Mouse (Mus musculus): ENCODE measurements around the gene Jade2. TPM values are rescaled to one million over a fixed set of nuclear protein-coding genes. Genes with fewer than 3 reads are reported as not detected.

The Jade2 gene
- polyA plus RNA-seq, 1 experiment, result 3.6 TPM

GRCm38 (mm10) chr11:51837164-51838153 lies 20.0 kb downstream of the Jade2 start:
- Histone ChIP-seq H3K9me3 (no peaks in the 10 kb centered on the region), H3K4me3 (replicated peaks) (no peak overlapping the region), H3K4me1 (peaks cover 55% of the 10 kb centered on the region), H3K36me3 (replicated peaks; ENCODE audit: low read length) (peaks cover 63% of the 10 kb centered on the region), H3K27me3 (replicated peaks) (peaks cover 2% of the 10 kb centered on the region)
- TF ChIP-seq GATA1 (IDR thresholded peaks at IDR 0.05; ENCODE audit: borderline replicate concordance, low read length), result no peak
- no peak for TF ChIP-seq FLI1 (IDR thresholded peaks at IDR 0.05; ENCODE audit: low read length)

- Histone ChIP-seq H3K27me3 (replicated peaks) (peaks cover 2% of the 10 kb centered on the region), H3K9me3 (no peaks in the 10 kb centered on the region), H3K4me1 (peaks cover 61% of the 10 kb centered on the region), H3K36me3 (replicated peaks; ENCODE audit: low read length) (peaks cover 60% of the 10 kb centered on the region), H3K4me3 (replicated peaks) (no peak overlapping the region)
- TF ChIP-seq FLI1 (IDR thresholded peaks at IDR 0.05; ENCODE audit: low read length) (no peak), GATA1 (IDR thresholded peaks at IDR 0.05; ENCODE audit: borderline replicate concordance, low read length) (no peak)
Measured at GRCm38 (mm10) chr11:51836506-51836905, 20.9 kb downstream of the Jade2 start.

DNA sequence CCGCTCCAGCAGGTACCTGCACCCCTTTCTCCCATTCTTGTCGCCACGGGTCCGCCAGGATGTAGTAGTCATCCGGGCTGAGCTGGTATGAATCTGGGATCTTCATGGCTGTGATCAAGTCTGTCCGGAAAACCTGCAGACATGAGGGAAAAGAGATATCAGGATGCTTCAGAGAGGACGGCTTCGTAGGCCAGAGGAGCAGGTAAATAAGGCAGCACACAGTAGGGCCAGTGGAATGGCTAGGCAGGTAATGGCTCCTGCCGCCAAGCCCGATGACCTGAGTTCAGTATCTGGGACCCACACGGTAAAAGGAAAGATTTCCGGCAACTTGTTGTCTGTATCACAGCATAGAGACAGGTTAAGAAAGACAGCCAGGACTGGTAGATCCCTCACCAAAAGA lies 21.9 kb downstream of the Jade2 start:
- H3K9me3 ChIP-seq, result no peaks in the 10 kb centered on the region
- H3K4me3 ChIP-seq (replicated peaks), result no peak overlapping the region
- peaks cover 2% of the 10 kb centered on the region for H3K27me3 ChIP-seq (replicated peaks)
- peaks cover 61% of the 10 kb centered on the region for H3K4me1 ChIP-seq
- peaks cover 66% of the 10 kb centered on the region for H3K36me3 ChIP-seq (replicated peaks; ENCODE audit: low read length)
- TF ChIP-seq FLI1 (IDR thresholded peaks at IDR 0.05; ENCODE audit: low read length), result no peak
- TF ChIP-seq GATA1 (IDR thresholded peaks at IDR 0.05; ENCODE audit: borderline replicate concordance, low read length), result no peak

DNA sequence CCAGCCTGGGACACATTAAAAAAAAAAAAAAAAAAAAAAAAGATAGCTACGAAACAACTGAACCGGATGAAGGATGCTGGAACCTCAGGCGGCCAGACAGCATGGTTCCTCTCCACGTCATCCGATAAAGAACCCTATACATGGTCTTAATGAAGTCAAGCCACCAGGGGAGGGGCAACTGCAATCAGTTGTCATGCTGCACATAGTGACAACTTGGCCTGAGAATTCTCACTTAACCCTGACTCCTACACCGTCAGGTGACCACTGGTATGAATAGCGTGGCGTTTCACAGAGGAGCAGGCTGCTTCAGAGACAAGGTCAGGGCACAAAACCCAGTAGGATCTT lies 23.4 kb downstream of the Jade2 start:
- no peak for TF ChIP-seq GATA1 (IDR thresholded peaks at IDR 0.05; ENCODE audit: borderline replicate concordance, low read length)
- TF ChIP-seq FLI1 (IDR thresholded peaks at IDR 0.05; ENCODE audit: low read length), result no peak
- peaks cover 73% of the 10 kb centered on the region for H3K36me3 ChIP-seq (replicated peaks; ENCODE audit: low read length)
- H3K4me3 ChIP-seq (replicated peaks), result no peak overlapping the region
- peaks cover 2% of the 10 kb centered on the region for H3K27me3 ChIP-seq (replicated peaks)
- H3K9me3 ChIP-seq, result no peaks in the 10 kb centered on the region
- peaks cover 59% of the 10 kb centered on the region for H3K4me1 ChIP-seq

DNA sequence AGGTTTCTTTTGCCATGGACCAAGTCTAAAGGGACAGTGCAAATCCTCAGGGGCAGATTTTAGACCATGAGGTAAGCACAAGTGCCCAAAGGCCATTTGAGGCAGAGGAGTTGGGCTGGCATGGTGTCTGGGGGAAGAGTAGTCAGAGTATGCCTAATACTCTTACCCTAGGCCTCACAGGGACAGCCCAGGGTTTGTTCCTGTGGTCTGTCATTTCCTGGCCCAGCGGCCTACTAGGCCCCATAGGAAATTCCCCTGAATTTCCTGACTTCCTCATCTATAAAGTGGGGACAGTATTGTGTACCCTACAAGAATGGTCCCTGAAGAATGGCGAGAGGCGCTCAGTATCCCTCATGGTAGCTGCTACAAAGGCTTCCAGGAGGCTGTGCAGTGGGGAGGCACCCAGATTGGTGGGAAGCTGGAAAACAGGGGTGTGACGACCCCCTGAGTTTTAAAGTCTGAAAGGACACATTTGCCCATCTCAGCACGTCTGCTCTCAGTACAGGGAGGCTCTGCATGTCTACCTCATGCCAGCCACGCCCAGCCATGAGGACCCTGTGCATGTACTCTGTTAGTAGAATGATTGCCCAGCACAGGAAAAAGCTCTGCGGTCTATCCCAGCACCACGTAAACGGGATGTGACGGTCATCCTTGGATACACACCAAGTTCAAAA lies 23.9 kb downstream of the Jade2 start:
- no peak overlapping the region for H3K4me3 ChIP-seq (replicated peaks)
- H3K27me3 ChIP-seq (replicated peaks), result no peaks in the 10 kb centered on the region
- H3K9me3 ChIP-seq, result no peaks in the 10 kb centered on the region
- peaks cover 71% of the 10 kb centered on the region for H3K36me3 ChIP-seq (replicated peaks; ENCODE audit: low read length)
- peaks cover 59% of the 10 kb centered on the region for H3K4me1 ChIP-seq
- no peak for TF ChIP-seq GATA1 (IDR thresholded peaks at IDR 0.05; ENCODE audit: borderline replicate concordance, low read length)
- no peak for TF ChIP-seq FLI1 (IDR thresholded peaks at IDR 0.05; ENCODE audit: low read length)

DNA sequence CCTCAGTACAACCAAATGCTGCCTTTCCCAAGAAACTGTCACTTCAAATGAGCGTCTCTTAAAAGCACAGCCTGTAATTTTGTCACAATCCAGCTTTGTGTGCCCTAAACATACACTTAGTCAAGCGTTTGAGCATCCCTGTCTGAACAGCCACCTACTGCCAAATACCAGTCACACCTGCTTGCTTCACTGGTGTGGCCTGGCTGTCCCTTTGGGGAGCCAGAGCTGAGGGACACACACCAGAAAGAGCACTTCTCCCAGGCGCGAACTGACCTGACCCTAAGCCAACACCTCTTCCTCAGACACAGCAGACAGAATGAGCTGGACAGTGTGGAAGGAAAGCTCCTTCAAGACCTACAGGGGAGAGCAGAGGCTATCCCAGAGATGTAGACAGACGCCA lies 24.5 kb downstream of the Jade2 start:
- Histone ChIP-seq H3K9me3 (no peaks in the 10 kb centered on the region), H3K27me3 (replicated peaks) (no peaks in the 10 kb centered on the region), H3K36me3 (replicated peaks; ENCODE audit: low read length) (peaks cover 71% of the 10 kb centered on the region), H3K4me3 (replicated peaks) (peak overlapping the region; percentile 60), H3K4me1 (peaks cover 59% of the 10 kb centered on the region)
- TF ChIP-seq GATA1 (IDR thresholded peaks at IDR 0.05; ENCODE audit: borderline replicate concordance, low read length), result no peak
- no peak for TF ChIP-seq FLI1 (IDR thresholded peaks at IDR 0.05; ENCODE audit: low read length)

DNA sequence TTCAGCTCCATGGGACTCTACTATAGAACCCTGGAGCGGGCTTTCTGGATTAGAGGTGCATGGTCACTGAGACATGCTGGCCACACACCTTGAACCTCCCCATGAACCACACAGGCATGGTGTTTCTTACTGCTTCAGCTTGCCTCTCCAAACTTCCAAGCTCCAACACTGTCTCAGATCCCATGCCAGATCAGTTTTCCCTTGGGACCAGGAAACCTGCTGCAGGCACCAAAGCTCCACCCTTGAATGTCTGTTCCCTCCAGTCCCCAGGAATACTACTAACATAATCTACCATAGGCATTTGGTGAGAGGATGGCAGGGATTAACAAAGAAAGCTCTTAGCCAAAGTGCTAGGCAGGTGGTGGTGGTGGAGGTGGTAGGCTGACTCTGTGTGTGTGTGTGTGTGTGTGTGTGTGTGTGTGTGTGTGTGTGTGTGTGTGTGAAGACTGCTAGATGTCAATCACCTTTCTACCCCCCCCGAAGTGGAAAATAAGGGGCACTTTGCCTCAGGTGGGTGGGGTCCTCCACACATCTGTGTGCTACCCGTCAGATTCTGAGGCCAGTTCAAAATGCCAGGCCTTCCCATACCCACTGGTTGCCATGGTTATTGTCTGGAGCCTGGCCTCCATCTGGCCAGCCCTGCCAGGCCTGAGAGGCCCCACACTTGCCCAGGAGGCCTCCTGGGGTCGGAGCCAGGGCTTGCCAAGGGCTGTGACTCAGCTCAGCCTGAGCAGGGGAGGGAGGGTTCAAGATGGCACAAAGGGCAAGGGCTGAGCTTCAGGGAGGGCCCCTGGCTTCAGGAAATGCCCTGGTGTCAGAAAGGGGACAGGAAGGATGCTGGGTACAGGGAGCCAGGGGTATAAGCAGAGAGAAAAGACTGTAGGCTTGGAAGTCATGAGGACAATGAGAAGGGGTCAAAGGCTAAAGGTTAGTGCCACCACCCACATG lies 25.2 kb downstream of the Jade2 start:
- peaks cover 73% of the 10 kb centered on the region for H3K36me3 ChIP-seq (replicated peaks; ENCODE audit: low read length)

DNA sequence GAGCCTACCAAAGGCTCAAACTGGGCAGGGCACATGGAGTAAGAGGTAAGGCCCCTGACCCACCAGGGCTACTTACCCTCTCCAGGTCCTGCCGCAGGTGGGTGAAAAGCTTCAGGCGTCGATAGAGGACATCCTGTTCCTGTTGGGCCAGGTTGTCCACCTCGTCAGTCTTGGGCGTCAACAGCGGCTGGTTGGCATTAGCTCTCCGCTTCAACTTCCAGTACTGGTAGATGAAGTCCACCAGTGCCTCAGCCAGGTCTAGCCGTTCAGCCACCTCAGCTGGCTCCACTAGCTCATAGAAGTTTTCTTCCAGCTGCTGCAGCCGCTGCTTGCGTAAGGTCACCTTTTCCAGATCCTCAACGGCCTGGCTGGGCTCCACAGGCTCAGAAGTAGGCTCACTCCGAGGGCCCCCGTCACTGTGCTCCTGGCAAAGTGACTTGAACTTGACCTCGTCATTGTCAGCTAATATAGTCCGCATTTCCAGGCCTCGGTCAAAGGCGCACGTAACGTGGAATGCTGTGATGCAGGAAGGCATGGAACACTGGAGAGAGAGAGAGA lies 32.5 kb downstream of the Jade2 start:
- peaks cover 91% of the 10 kb centered on the region for H3K36me3 ChIP-seq (replicated peaks; ENCODE audit: low read length)
- peaks cover 50% of the 10 kb centered on the region for H3K4me1 ChIP-seq
- TF ChIP-seq FLI1 (IDR thresholded peaks at IDR 0.05; ENCODE audit: low read length) (no peak), GATA1 (IDR thresholded peaks at IDR 0.05; ENCODE audit: borderline replicate concordance, low read length) (no peak)
- no peaks in the 10 kb centered on the region for H3K27me3 ChIP-seq (replicated peaks)
- H3K4me3 ChIP-seq (replicated peaks), result no peak overlapping the region
- 0 out of 2 replicates have a peak, but pooled peaks cover 2% of the 10 kb centered on the region for H3K9me3 ChIP-seq

More for the DNA sequence above, 25.2 kb downstream of the Jade2 start:
- Histone ChIP-seq H3K4me3 (replicated peaks) (peak overlapping the region; percentile 67), H3K4me1 (peaks cover 56% of the 10 kb centered on the region), H3K9me3 (no peaks in the 10 kb centered on the region), H3K27me3 (replicated peaks) (no peaks in the 10 kb centered on the region)
- TF ChIP-seq GATA1 (IDR thresholded peaks at IDR 0.05; ENCODE audit: borderline replicate concordance, low read length) (no peak), FLI1 (IDR thresholded peaks at IDR 0.05; ENCODE audit: low read length) (no peak)

Data from megakaryocyte, embryonic 14.5 days (primary cell).